Mouse (Mus musculus): ENCODE data around the gene Cldn19. TPM values are rescaled to one million over a fixed set of nuclear protein-coding genes. Genes with fewer than 3 reads are reported as not detected.

Gene Cldn19
- polyA plus RNA-seq, 1 experiment from 2014 or later, result 0.13 TPM

GRCm38 (mm10) chr4:119301777-119302176 is 46.6 kb downstream of the Cldn19 start:
- WGBS, result 89% methylated on average over 3 of the region's 3 CpGs
- ATAC-seq, result no peak
- H3K9ac ChIP-seq (ENCODE audit: low read length), result no peak overlapping the region

GRCm38 (mm10) chr4:119303291-119303690 is 48.1 kb downstream of the Cldn19 start:
- Histone ChIP-seq H3K27me3 (replicated peaks; ENCODE audit: control insufficient read depth, insufficient read depth, low read length) (no peaks in the 10 kb centered on the region), H3K9me3 (replicated peaks; ENCODE audit: control insufficient read depth, low read length) (no peaks in the 10 kb centered on the region), H3K4me2 (ENCODE audit: low read length) (no peak overlapping the region), H3K9ac (ENCODE audit: low read length) (no peak overlapping the region), H3K36me3 (ENCODE audit: control insufficient read depth, insufficient read depth, low read length) (peaks cover 20% of the 10 kb centered on the region), H3K4me1 (ENCODE audit: control insufficient read depth, insufficient read depth, low read length) (no peaks in the 10 kb centered on the region), H3K4me3 (ENCODE audit: low read depth, low read length) (no peak overlapping the region), H3K27ac (ENCODE audit: low read depth, low read length) (no peak overlapping the region)
- DNase-seq (ENCODE audit: low spot score) (no peak), ATAC-seq (no peak)
- WGBS, result 92% methylated on average over 8 of the region's 8 CpGs

More at GRCm38 (mm10) chr4:119301777-119302176, 46.6 kb downstream of the Cldn19 start:
- H3K27ac ChIP-seq (ENCODE audit: low read depth, low read length), result no peak overlapping the region
- peaks cover 6% of the 10 kb centered on the region; the same call in 1 of the 2 replicates for H3K36me3 ChIP-seq (ENCODE audit: control insufficient read depth, insufficient read depth, low read length)
- no peaks in the 10 kb centered on the region for H3K9me3 ChIP-seq (replicated peaks; ENCODE audit: control insufficient read depth, low read length)
- no peaks in the 10 kb centered on the region for H3K27me3 ChIP-seq (replicated peaks; ENCODE audit: control insufficient read depth, insufficient read depth, low read length)
- no peaks in the 10 kb centered on the region for H3K4me1 ChIP-seq (ENCODE audit: control insufficient read depth, insufficient read depth, low read length)
- no peak overlapping the region for H3K4me2 ChIP-seq (ENCODE audit: low read length)
- no peak for DNase-seq (ENCODE audit: low spot score)
- H3K4me3 ChIP-seq (ENCODE audit: low read depth, low read length), result no peak overlapping the region

- no peak overlapping the region for H3K4me3 ChIP-seq (ENCODE audit: low read depth, low read length)
- no peaks in the 10 kb centered on the region for H3K4me1 ChIP-seq (ENCODE audit: control insufficient read depth, insufficient read depth, low read length)
- H3K36me3 ChIP-seq (ENCODE audit: control insufficient read depth, insufficient read depth, low read length), result peaks cover 34% of the 10 kb centered on the region
- H3K9me3 ChIP-seq (replicated peaks; ENCODE audit: control insufficient read depth, low read length), result no peaks in the 10 kb centered on the region
- no peak overlapping the region for H3K27ac ChIP-seq (ENCODE audit: low read depth, low read length)
- H3K9ac ChIP-seq (ENCODE audit: low read length), result no peak overlapping the region
- ATAC-seq (no peak), DNase-seq (ENCODE audit: low spot score) (no peak)
- H3K27me3 ChIP-seq (replicated peaks; ENCODE audit: control insufficient read depth, insufficient read depth, low read length), result no peaks in the 10 kb centered on the region
- no peak overlapping the region for H3K4me2 ChIP-seq (ENCODE audit: low read length)
- 85% methylated on average over 5 of the region's 5 CpGs for WGBS
Observed at GRCm38 (mm10) chr4:119305418-119305817, 50.2 kb downstream of the Cldn19 start.

Other genes starting within 250 kb of the Cldn19 start
- 85.3 and 96.7 TPM in 2 replicates for gene Slc2a1, start 146.7 kb upstream of the Cldn19 start, polyA plus RNA-seq (2014; fragmentation: Nextera tagmentation; extraction: Ambion mirVana)
- 4.2 and 4.3 TPM in 2 replicates for gene Zfp691, start 81.2 kb upstream of the Cldn19 start, polyA plus RNA-seq (2014; fragmentation: Nextera tagmentation; extraction: Ambion mirVana)
- 0.41 and 0.94 TPM in 2 replicates for gene Ermap, start 65.4 kb upstream of the Cldn19 start, polyA plus RNA-seq (2014; fragmentation: Nextera tagmentation; extraction: Ambion mirVana)
- gene Svbp, start 60.1 kb upstream of the Cldn19 start, polyA plus RNA-seq (2014; fragmentation: Nextera tagmentation; extraction: Ambion mirVana), result 290 and 301 TPM in 2 replicates
- 0.22 and 0.48 TPM in 2 replicates for gene Tmem269, start 37.2 kb upstream of the Cldn19 start, polyA plus RNA-seq (2014; fragmentation: Nextera tagmentation; extraction: Ambion mirVana)
- gene AU022252, start 22.7 kb upstream of the Cldn19 start, polyA plus RNA-seq (2014; fragmentation: Nextera tagmentation; extraction: Ambion mirVana), result 25.5 and 28.8 TPM in 2 replicates
- gene P3h1, start 22.5 kb upstream of the Cldn19 start, polyA plus RNA-seq (2014; fragmentation: Nextera tagmentation; extraction: Ambion mirVana), result 8.0 and 9.5 TPM in 2 replicates
- gene Ybx1, start 39.2 kb downstream of the Cldn19 start, polyA plus RNA-seq (2014; fragmentation: Nextera tagmentation; extraction: Ambion mirVana), result 963 and 964 TPM in 2 replicates
- gene Ppih, start 65.1 kb downstream of the Cldn19 start, polyA plus RNA-seq (2014; fragmentation: Nextera tagmentation; extraction: Ambion mirVana), result 84.1 and 95.8 TPM in 2 replicates
- gene Ccdc30, start 160.1 kb downstream of the Cldn19 start, polyA plus RNA-seq (2014; fragmentation: Nextera tagmentation; extraction: Ambion mirVana), result 14.0 and 14.4 TPM in 2 replicates
- gene Ppcs, start 167.0 kb downstream of the Cldn19 start, polyA plus RNA-seq (2014; fragmentation: Nextera tagmentation; extraction: Ambion mirVana), result 17.1 and 23.0 TPM in 2 replicates
- gene Zmynd12, start 167.4 kb downstream of the Cldn19 start, polyA plus RNA-seq (2014; fragmentation: Nextera tagmentation; extraction: Ambion mirVana), result 0.30 and 0.38 TPM in 2 replicates
- 17.7 and 22.3 TPM in 2 replicates for gene Rimkla, start 237.2 kb downstream of the Cldn19 start, polyA plus RNA-seq (2014; fragmentation: Nextera tagmentation; extraction: Ambion mirVana)

Data from forebrain, embryonic 14.5 days (tissue).